Mouse (Mus musculus): ENCODE data around the gene Vapa. TPM values are rescaled to one million over a fixed set of nuclear protein-coding genes. Genes with fewer than 3 reads are reported as not detected.
A peak's percentile ranks its signal among the peaks of the same experiment; 100 is the strongest.

Vapa gene
- polyA plus RNA-seq, 2 experiments, result 53.0 to 192 TPM

GRCm38 (mm10) chr17:65594687-65595086, 18.7 kb downstream of the Vapa start:
- TF ChIP-seq POLR2A (IDR thresholded peaks at IDR 0.05; ENCODE audit: borderline replicate concordance, extremely low read depth, insufficient read depth, insufficient read length), result no peak
- ATAC-seq (ENCODE audit: low FRiP score, low read depth), result no peak
- Histone ChIP-seq H3K4me3 (replicated peaks; ENCODE audit: low read length) (no peak overlapping the region), H3K27me3 (ENCODE audit: control insufficient read depth, insufficient read depth, low read length) (no peaks in the 10 kb centered on the region), H3K4me2 (replicated peaks; ENCODE audit: low read depth, low read length, severe bottlenecking) (no peak overlapping the region), H3K9me3 (ENCODE audit: control insufficient read depth, low read length) (no peaks in the 10 kb centered on the region), H3K4me1 (ENCODE audit: control insufficient read depth, insufficient read depth, low read length) (peaks cover 12% of the 10 kb centered on the region), H3K27ac (replicated peaks; ENCODE audit: low read depth, low read length) (no peak overlapping the region), H3K36me3 (ENCODE audit: control insufficient read depth, insufficient read depth, low read length) (peaks cover 26% of the 10 kb centered on the region), H3K9ac (ENCODE audit: low read depth, low read length, severe bottlenecking) (no peak overlapping the region)
- WGBS, result 91% methylated on average over 8 of the region's 8 CpGs
- no peak for DNase-seq (ENCODE audit: low spot score)

DNA sequence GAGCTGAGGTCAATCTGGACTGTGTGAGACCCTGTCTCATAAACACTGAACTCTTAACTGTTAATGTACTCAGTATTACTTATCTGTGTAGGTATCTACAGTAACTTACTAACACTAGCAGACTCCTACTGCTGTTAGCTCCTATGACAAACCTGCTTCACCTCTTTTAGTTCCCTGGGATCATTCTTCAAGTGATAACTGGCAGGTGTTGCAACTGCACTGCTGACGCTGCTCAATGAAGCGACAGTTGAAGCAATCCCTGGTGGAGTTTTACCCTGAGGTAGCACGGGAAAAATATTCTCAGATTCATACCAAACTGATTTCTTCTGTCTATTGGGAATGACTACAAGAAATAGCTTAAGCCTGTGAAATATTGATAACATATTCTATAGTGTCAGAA, 26.5 kb downstream of the Vapa start:
- 85% methylated on average over 3 of the region's 3 CpGs for WGBS
- no peak for DNase-seq (ENCODE audit: low spot score)
- no peak for ATAC-seq (ENCODE audit: low FRiP score, low read depth)
- no peak overlapping the region for H3K4me2 ChIP-seq (replicated peaks; ENCODE audit: low read depth, low read length, severe bottlenecking)
- peaks cover 32% of the 10 kb centered on the region for H3K36me3 ChIP-seq (ENCODE audit: control insufficient read depth, insufficient read depth, low read length)
- no peaks in the 10 kb centered on the region for H3K27me3 ChIP-seq (ENCODE audit: control insufficient read depth, insufficient read depth, low read length)
- no peaks in the 10 kb centered on the region for H3K9me3 ChIP-seq (ENCODE audit: control insufficient read depth, low read length)
- H3K4me1 ChIP-seq (ENCODE audit: control insufficient read depth, insufficient read depth, low read length), result no peaks in the 10 kb centered on the region
- TF ChIP-seq POLR2A (IDR thresholded peaks at IDR 0.05; ENCODE audit: borderline replicate concordance, extremely low read depth, insufficient read depth, insufficient read length), result no peak
- H3K9ac ChIP-seq (ENCODE audit: low read depth, low read length, severe bottlenecking), result no peak overlapping the region
- no peak overlapping the region for H3K27ac ChIP-seq (replicated peaks; ENCODE audit: low read depth, low read length)
- no peak overlapping the region for H3K4me3 ChIP-seq (replicated peaks; ENCODE audit: low read length)

- Histone ChIP-seq H3K9me3 (ENCODE audit: control insufficient read depth, low read length) (no peaks in the 10 kb centered on the region), H3K4me3 (replicated peaks; ENCODE audit: low read length) (no peak overlapping the region), H3K4me2 (replicated peaks; ENCODE audit: low read depth, low read length, severe bottlenecking) (no peak overlapping the region), H3K27ac (replicated peaks; ENCODE audit: low read depth, low read length) (no peak overlapping the region), H3K9ac (ENCODE audit: low read depth, low read length, severe bottlenecking) (no peak overlapping the region), H3K36me3 (ENCODE audit: control insufficient read depth, insufficient read depth, low read length) (peaks cover 40% of the 10 kb centered on the region), H3K4me1 (ENCODE audit: control insufficient read depth, insufficient read depth, low read length) (no peaks in the 10 kb centered on the region), H3K27me3 (ENCODE audit: control insufficient read depth, insufficient read depth, low read length) (no peaks in the 10 kb centered on the region)
- ATAC-seq (ENCODE audit: low FRiP score, low read depth) (no peak), DNase-seq (ENCODE audit: low spot score) (no peak)
- 90% methylated on average over 5 of the region's 5 CpGs for WGBS
- no peak for TF ChIP-seq POLR2A (IDR thresholded peaks at IDR 0.05; ENCODE audit: borderline replicate concordance, extremely low read depth, insufficient read depth, insufficient read length)
Measured at GRCm38 (mm10) chr17:65581440-65581839, 31.9 kb downstream of the Vapa start.

- Histone ChIP-seq H3K9me3 (ENCODE audit: control insufficient read depth, low read length) (no peaks in the 10 kb centered on the region), H3K27ac (replicated peaks; ENCODE audit: low read depth, low read length) (no peak overlapping the region), H3K4me2 (replicated peaks; ENCODE audit: low read depth, low read length, severe bottlenecking) (no peak overlapping the region), H3K4me1 (ENCODE audit: control insufficient read depth, insufficient read depth, low read length) (no peaks in the 10 kb centered on the region), H3K4me3 (replicated peaks; ENCODE audit: low read length) (no peak overlapping the region), H3K9ac (ENCODE audit: low read depth, low read length, severe bottlenecking) (no peak overlapping the region), H3K36me3 (ENCODE audit: control insufficient read depth, insufficient read depth, low read length) (peaks cover 36% of the 10 kb centered on the region), H3K27me3 (ENCODE audit: control insufficient read depth, insufficient read depth, low read length) (no peaks in the 10 kb centered on the region)
- no peak for TF ChIP-seq POLR2A (IDR thresholded peaks at IDR 0.05; ENCODE audit: borderline replicate concordance, extremely low read depth, insufficient read depth, insufficient read length)
- DNase-seq (ENCODE audit: low spot score) (no peak), ATAC-seq (ENCODE audit: low FRiP score, low read depth) (no peak)
- 92% methylated on average over 7 of the region's 7 CpGs for WGBS
Measured at GRCm38 (mm10) chr17:65579766-65580165, 33.6 kb downstream of the Vapa start.

DNA sequence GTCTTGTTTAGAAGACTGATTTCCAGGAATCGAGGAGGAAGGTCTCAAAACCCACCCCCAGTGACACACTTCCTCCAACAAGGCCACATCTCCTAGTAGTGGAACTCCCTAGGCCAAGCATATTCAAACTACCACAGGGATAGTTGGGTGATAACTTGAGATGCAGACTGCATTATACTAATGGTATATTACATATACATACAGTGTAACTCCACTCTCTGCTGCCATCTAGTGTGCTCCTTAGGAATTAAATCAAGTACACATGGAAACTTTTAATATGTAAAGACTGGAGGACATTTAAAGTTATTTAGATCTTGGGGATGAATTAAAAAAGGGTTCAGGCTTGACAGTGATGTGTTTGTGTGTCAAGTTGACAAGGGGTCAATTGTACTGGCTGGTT, 38.0 kb downstream of the Vapa start:
- H3K36me3 ChIP-seq (ENCODE audit: control insufficient read depth, insufficient read depth, low read length), result peaks cover 19% of the 10 kb centered on the region
- ATAC-seq (ENCODE audit: low FRiP score, low read depth), result peak; percentile 53
- H3K4me1 ChIP-seq (ENCODE audit: control insufficient read depth, insufficient read depth, low read length), result no peaks in the 10 kb centered on the region
- H3K27ac ChIP-seq (replicated peaks; ENCODE audit: low read depth, low read length), result no peak overlapping the region
- no peak overlapping the region for H3K4me3 ChIP-seq (replicated peaks; ENCODE audit: low read length)
- no peaks in the 10 kb centered on the region for H3K9me3 ChIP-seq (ENCODE audit: control insufficient read depth, low read length)
- peak; percentile 83 for DNase-seq (ENCODE audit: low spot score)
- WGBS, result 42% methylated on average over 1 of the region's 1 CpGs
- H3K4me2 ChIP-seq (replicated peaks; ENCODE audit: low read depth, low read length, severe bottlenecking), result no peak overlapping the region
- TF ChIP-seq POLR2A (IDR thresholded peaks at IDR 0.05; ENCODE audit: borderline replicate concordance, extremely low read depth, insufficient read depth, insufficient read length), result no peak
- H3K9ac ChIP-seq (ENCODE audit: low read depth, low read length, severe bottlenecking), result no peak overlapping the region
- H3K27me3 ChIP-seq (ENCODE audit: control insufficient read depth, insufficient read depth, low read length), result no peaks in the 10 kb centered on the region

DNA sequence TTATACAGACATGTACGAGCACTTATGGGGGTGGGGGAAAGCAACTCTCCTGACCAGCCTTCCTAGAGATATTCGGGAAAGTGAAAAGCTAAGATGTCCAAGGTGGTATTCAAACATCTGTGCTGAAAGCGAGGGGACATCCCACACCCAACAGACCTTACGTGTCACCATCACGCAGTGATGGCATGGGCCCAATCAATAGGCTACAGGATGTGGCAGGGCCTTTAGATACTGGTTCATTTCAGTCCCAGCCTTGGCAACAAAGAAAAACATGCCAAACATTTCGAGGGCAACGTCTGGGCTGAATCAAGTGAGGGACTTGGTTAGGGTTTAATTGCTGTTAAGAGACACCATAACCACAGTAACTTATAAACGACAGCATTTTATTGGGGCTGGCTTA, 38.5 kb downstream of the Vapa start:
- 61% methylated on average over 8 of the region's 8 CpGs for WGBS
- H3K27me3 ChIP-seq (ENCODE audit: control insufficient read depth, insufficient read depth, low read length), result no peaks in the 10 kb centered on the region
- ATAC-seq (ENCODE audit: low FRiP score, low read depth), result peak; percentile 31

More for the DNA sequence above, 38.5 kb downstream of the Vapa start:
- no peak for DNase-seq (ENCODE audit: low spot score)
- no peak overlapping the region for H3K4me3 ChIP-seq (replicated peaks; ENCODE audit: low read length)
- H3K9ac ChIP-seq (ENCODE audit: low read depth, low read length, severe bottlenecking), result no peak overlapping the region
- no peaks in the 10 kb centered on the region for H3K9me3 ChIP-seq (ENCODE audit: control insufficient read depth, low read length)
- H3K4me1 ChIP-seq (ENCODE audit: control insufficient read depth, insufficient read depth, low read length), result no peaks in the 10 kb centered on the region
- TF ChIP-seq POLR2A (IDR thresholded peaks at IDR 0.05; ENCODE audit: borderline replicate concordance, extremely low read depth, insufficient read depth, insufficient read length), result no peak
- no peak overlapping the region for H3K27ac ChIP-seq (replicated peaks; ENCODE audit: low read depth, low read length)
- peaks cover 16% of the 10 kb centered on the region for H3K36me3 ChIP-seq (ENCODE audit: control insufficient read depth, insufficient read depth, low read length)
- H3K4me2 ChIP-seq (replicated peaks; ENCODE audit: low read depth, low read length, severe bottlenecking), result no peak overlapping the region
